Mouse (Mus musculus): ENCODE measurements around the gene Rapgef5.

Gene Rapgef5

DNA sequence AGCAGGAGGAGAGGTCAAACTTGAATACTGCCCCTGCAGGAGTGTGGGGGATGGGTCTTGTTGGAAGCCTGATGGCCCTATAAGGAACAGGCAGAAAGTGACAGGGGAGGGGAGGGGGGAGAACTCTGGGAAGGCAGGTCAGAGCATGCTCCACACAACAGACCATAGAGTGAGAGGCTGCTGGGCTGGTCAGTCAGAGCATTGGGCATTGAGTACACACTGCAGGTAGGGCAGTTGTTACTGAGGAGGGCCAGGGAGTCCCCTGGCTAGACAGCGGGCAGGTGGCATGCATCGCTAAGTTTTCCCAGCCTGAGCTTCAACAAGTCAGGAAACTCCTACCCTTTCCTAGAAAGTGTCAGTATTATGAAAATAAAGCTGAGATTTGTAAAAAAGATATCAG is 106.7 kb downstream of the Rapgef5 start:
- DNase-seq, result no peak

DNA sequence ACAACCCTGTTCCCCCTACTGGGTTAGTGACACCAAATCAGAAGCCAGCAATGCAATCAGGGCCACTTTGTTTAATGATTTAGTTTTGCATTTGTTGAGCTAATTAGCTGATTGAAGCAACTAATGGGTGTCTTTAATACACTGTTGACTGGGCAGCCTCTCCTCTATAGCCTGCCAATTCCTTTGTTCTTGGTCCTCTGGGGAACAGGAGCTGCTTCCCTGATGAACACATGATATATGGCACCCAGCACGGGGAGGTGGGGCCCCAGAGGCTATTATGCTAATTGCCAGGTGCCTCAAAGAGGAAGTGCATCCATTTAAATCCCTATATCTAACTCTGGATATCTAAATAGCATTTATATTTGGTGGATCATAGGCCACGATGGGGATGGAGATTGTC is 111.0 kb downstream of the Rapgef5 start:
- DNase-seq, result no peak

DNA sequence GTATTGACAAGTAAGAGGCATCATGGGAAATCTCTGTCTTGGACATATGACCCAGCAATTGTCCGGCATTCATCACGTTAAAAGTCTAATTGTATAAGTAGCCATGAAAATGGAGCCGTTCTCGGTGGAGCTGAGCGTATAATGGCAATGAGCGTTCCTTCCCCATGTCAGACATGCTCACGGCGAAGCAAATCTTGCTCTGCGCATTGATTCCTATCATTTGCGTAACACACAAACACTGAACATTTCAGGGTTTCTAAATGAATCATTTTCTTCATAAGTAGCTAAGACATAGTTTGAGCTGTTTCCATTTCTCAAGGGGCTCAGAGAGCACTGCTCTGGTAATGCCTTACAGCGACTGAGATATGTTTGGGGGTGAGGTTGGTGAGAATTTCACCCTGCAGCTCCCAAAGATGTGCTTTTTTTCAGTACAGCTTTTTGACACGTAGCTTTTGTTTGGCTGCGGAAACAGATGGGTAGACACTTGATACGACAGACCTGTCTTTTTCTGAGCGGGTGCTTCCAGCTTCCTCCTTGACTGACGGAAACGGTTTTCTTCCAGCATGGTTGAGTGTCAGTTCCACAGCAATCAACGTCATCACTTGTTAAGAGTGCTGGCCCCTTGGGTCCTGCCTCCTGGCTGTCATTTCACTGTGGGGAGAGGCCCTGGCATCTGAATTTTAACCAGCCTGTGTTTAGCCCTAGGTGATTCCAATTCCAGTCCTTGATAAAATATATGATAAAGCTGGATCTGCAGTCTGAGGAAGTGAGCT is 112.2 kb downstream of the Rapgef5 start:
- DNase-seq, result no peak

DNA sequence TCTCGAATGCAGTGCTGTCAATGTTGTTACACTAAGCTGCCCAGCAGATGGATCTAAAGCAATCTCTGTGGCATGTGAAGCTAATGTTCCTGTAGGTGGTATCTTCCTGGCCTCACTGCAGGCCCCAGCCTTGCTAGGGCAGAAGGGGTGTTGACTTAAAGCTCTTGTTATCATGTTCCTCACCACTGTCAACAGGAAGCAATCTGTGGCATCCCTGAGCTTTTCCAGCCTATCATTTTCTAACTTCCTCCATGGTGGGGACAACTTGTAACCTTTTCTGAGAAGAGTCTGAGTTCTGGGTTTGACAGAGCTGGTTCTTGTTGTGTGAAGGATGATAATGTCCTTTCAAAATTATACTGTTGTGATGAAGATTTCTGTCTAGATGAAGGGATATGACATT is 115.9 kb downstream of the Rapgef5 start:
- no peak for DNase-seq

DNA sequence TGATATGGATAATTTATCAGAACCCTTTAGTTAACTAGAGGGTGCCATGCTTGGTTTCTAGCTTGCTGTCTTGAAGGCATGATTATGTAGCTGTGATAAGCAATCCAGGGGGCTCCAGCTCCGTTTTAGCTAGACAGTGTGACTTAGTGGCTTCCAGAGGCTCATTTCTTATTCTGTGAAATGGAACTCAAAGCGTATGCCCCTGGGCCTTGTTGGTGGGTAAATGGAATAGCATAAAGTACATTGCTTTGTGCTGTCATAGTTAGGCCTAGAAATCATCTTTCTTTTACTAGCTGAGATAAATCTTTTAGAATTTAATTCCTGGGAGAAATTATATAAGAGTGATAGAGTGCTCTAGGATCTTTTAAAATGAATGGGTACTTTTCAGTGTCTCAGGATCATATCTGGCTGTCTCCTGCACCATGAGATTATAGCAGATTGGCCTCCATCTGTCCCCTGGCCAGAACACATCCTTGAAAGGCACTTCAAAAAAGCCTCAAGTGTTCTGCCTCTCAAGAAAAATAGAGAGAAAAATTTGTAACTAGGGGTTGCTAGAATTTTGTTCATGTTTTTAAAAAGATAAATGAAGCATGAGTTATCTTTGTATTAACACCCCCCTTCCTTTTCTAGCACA is 120.0 kb downstream of the Rapgef5 start:
- DNase-seq, result no peak

DNA sequence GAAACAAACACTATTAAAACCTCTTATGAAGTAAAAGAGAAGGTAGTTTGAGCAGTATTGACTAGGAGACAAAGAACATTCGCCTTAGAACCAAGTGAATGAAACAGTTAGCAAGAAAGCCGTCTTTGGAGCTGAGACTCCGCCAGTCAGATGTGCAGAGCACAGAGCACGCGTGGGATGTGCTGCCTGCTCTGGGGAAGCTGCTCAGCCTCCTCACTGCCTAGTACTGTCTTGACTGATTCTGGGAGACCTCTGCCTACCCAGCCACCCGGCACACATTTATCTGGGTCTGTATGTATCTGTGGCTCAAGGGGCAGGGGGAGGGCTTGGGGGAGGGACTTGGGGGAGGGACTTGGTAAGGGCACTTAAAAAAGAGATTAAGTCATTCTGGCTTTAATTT is 120.7 kb downstream of the Rapgef5 start:
- no peak for DNase-seq

DNA sequence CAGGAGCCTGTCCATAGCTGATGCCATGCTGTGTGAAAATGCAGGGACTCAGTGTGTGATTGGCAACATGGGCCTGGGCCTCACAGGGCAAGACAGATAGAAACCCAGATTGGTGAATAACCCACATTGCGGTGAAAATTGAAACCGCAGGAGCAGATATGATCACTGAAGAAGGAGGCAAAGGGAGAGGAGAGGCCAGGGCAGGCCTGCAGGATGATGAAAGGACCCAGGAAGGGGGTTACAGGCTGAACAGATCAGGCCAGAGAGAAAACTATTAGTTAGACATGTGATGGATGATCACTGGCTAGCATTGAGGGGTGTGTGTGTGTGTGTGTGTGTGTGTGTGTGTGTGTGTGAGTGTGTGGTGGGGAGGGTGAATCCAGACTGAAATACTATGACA is 122.6 kb downstream of the Rapgef5 start:
- DNase-seq, result no peak

DNA sequence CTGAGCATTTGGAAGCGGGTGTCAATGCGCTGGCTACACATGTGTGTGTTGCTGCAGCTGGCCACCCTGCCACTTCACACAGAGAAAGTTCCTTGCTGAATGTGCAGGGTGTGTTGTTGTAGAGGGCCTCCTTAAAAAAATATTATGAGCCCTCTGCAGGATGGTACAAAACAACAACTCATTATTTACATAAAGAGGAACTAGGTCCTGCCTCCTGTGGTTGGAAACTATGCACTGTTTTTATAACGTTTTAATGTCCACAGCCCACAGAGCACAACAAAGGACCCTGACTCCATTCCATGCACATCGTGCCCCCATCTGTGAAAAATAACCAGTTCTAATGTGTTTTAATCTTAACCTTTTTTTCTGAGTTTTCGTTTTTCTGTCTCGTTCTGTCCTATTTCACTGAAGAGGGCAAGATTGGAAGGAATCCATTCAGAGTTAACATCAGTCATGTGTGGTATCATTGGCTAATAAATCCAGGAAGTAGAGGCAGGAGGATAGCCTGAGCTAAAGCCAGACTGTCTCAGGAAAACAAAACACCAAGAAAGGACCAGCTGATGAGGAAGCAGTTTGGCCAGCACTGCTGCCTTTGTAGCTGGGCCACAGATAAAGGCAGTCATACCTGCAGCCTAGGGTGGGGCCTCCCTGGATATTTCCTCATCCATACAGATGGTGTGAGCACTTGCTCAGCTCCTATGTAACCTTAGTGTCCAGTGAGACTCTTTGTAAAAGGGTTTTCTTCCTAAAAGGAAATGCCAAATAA is 123.3 kb downstream of the Rapgef5 start:
- no peak for DNase-seq

DNA sequence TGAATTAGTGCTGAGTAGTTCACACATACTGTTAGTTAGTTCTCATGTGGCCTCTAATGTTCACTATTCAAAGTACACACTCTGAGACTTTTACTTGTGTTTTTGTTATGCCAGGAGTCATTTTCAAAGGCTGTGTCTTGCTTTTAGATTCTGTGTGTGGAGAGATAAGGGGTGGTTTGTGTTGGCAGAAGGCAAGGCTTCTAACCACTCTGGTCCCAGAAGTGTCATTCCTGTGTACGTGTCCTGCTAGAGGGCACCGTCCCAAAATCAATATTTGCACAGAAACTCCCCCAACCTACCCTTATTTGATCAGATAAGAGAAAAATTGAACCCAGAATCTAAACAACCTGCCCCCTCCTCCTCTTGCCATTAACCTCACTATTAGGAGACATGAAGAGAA is 126.2 kb downstream of the Rapgef5 start:
- no peak for DNase-seq

DNA sequence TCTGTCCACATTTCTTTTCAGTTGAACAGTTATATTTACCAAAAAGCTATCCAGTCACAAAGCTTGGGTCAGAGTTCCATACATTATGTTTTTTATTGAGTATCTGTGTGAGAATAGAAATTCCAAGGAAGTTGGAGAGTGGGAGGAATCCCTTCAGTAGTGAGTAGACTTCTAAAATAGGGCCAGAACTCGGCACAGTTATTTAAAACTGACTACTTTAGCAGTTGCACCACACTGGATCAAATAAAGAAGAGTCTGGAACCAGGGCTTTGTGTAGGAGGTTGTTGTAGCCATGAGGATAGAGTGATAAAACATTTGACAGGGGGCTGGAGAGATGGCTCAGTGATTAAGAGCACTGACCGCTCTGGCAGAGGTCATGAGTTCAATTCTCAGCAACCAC is 129.5 kb downstream of the Rapgef5 start:
- DNase-seq, result no peak

DNA sequence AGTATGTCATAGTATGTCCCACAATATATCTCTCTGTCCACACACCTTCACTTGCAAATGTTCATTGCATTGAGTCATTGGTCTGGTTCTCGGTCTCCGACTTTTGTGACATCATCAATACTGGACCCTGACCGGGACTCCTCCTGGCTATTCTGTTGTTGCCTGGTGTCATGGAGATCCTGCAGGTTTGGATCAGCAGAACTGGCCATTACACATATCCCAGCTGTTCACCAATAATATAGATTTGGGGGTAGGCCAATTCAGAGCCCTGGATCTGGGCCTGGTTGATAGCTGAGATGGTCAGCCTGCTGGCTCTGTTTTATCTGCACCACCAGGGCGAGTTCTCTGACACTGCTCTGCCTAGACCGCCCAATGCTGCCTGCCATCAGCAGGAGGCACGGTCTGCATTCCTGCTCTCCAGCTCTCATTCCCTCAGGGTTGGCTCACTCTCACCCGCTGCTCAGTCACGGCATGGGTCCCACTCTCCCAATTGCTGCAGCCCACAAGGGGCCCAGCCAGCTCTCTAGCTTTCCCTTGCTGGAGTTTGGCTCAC is 137.7 kb downstream of the Rapgef5 start:
- DNase-seq, result no peak

DNA sequence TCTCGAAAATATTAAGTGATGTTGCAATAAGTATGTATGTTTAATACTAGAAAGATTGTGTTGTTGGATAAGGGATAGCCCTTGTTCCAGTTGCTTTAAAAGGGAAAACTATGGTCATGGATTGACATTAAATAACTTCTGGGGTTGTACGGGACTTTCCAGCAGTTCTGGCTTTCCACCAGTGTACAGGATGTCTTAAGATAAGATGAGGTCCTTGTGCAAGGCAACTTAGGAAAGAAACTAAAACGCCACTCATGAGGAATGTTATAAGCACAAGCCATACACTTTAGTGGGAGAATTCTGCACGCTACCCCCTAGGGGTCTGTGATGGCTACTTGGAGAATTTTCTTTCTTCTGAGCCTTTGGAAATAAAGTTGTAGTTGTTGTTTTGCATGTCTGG is 140.7 kb downstream of the Rapgef5 start:
- no peak for DNase-seq

DNA sequence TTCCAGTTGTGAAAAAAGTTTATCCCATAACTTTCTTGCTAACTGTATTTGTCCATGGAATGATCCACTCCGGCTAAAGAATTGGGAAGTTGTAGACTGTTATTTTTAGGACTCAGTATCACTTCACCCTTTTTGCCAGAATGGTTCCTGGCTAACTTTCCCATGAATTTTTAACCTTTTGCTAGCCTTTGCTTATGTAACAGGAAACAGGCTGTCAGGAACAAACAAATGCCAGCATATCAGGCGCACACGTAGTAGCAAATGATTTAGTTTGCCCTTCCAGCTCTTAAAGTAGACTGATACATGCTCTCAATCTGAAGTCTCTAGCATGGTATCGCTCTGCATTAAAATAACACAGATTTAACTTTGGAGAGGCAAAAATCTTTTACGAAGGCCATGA is 141.5 kb downstream of the Rapgef5 start:
- no peak for DNase-seq

DNA sequence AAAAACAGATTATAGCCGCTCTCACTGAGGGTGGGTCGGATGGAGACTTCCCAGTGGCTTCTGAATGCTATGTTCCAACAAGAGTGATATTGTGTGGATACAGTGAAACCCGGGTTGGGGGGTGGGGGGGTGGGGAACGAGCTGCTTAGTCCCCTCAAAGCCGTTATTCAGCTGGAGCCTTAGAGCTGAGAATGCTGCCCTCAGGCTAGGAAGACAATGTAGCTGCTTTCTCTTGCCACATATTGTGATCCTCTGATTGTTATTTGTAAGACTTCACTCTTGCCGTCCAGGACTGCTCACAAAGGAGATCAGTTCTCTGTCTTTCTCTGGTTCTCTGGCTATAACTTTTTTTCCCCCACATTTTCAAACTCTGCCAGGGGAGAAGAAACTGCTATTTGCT is 142.5 kb downstream of the Rapgef5 start:
- no peak for DNase-seq

DNA sequence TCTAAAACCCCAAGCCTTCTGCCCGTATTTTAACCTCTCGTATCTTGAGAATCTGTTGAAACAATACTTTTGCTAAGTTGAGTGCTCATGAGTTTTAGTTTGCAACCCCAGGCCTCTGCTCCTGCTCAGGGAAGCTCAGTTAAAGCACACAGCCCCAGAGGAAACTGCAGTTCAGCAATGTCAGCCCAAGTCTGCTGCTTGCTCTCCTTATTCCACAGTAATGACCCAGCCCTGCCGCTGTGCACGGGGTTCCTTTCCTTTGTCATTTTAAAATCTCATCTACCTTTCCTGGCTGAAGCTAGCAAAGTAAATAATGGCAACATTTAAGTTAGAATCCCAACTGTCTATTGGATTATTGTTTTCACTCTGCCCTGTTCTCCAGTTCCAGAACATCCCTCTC is 144.1 kb downstream of the Rapgef5 start:
- DNase-seq, result no peak

DNA sequence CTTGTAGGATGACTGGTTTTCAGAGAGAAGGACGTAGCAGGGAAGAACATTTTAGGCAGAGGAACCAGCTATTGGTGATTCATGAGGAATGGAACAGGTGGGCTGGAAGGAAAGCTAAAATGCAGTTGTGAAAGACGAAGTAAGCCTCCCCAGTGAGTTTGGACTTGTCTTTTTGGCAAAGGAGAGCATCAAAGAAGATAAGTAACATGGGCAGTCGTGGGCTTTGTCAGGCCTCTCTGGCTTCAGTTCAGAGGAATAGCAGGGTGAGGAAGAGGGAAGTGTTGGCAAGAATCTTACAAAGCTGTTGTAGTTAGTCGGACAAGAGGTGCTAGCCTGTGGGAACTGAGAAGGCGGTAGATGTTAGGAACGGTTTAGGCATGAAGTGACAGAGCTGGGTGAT is 145.6 kb downstream of the Rapgef5 start:
- no peak for DNase-seq

DNA sequence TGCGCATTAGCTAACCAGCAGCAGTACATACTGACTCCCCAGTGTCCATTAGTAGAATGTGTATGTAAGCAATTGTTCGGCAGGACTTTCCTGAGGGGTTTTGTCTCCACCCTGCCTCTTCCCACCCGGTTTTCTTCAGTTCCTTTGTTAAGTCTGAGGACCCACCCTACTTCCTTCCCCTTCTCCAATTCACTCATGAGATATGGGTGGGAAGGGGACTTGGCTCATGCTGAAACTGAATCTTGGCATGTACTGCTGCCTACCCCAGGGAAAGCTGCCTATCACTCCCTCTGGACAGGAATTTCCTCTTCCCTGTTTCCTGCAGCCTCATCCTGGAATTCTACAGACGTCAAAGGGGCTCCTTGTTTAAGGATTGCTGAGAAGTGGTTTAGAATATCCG is 147.4 kb downstream of the Rapgef5 start:
- no peak for DNase-seq

DNA sequence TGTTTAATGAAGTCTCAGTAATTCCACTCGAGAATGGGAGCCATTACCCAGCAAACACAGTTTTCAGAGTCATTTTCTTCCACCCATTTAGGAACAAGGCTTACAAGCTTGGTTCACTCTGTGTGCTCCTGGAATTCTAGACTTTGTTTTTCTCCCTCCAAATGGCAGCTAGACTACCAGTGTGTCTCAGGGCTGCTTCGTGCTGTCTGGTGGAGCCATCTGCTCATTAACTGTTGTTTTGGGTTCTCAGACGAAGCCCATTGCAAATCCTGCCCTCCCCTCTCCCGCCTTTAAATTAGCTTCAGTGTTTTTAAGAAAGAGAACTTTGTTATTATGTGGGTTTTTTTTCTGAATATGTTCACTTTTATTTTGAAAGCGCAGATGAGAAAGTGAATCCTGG is 148.4 kb downstream of the Rapgef5 start:
- DNase-seq, result no peak

DNA sequence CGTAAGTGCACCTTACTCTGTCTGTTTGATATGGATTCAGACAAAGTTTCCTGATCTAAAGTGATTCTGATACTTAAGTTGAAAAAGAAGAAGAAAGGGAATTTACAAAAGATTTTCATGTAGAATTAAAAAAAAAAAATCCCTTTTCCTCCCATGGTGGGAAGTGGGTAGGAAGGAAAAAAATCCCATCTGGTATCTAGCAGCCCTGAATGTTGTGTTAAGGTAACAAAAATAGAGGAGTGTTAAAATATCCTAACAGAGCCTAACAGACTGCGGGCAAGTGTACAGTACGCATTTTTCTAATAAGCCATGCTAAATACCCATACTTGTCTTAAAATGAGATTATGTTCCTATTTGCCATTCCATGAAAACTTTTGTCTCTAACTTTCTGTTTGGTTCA is 150.1 kb downstream of the Rapgef5 start:
- no peak for DNase-seq

DNA sequence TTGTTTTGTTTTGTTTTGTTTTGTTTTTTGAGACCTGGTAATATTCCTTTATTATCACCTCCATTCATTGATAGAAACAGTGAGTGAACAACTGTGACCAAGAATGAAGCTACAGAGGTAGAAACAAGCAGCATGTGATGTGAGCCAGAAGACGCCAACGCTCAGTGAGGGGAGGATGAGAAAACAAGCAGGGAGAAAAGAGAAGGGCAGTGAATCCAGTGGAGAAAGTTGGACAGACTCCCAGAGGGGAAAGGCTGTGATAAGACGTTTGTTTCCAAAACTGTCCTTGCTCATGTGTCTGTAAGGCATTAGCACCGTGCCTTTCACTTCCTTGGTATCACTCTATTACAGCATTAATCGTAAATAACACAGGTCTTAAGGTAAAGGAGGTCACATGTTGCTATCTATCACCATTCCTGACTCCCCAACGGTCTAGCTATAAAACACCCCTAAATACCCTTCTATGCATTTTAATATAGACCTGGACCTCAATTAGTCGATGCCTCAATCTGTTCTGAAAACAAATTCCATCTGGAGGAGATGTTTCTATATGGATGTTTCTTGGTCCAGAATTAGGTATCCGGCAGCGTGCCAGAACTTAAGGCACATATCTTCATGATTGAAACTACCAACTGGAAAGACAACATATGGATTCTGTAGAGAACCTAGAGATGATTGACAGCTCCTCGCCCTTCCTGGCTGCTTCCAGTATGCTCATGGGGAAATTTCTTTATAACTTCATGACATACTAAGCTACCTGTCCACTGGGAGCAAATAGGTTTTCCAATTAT is 153.5 kb downstream of the Rapgef5 start:
- DNase-seq, result no peak

DNA sequence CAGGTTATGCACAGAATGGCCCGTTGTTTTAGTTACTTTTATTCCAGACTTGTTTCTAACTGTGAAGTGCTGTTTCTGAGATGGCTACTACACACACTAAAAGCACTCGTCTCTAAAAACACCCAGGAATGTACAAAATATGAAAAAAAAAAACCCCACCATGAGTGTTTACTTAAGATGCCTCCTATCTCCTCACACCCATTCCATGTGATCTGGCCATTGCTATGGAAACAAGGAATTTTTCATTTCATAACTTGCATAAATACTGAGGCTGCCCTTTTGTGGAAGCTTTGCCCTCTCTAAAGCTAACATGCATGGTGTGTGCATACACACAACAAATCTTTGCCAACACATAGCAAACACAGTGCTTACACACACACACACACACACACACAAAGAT is 156.9 kb downstream of the Rapgef5 start:
- no peak for DNase-seq

DNA sequence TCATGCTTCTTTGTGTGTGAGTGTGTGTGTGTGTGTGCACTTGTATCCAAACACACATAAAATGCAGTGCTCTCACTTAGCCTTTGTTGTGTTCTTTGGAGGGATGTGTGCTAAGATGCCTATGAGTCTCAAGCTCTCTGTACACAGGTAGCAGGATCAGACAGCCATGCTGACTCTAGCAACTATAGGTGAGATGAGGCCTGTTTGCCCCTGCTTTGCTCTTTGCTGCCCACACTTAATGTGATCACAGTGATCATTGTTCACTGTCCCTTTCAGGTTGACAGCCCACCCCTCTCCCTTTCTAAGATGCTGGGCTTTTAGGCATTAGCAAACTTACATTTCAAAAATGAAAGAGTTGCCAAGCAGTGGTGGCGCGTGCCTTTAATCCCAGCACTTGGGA is 158.2 kb downstream of the Rapgef5 start:
- no peak for DNase-seq

DNA sequence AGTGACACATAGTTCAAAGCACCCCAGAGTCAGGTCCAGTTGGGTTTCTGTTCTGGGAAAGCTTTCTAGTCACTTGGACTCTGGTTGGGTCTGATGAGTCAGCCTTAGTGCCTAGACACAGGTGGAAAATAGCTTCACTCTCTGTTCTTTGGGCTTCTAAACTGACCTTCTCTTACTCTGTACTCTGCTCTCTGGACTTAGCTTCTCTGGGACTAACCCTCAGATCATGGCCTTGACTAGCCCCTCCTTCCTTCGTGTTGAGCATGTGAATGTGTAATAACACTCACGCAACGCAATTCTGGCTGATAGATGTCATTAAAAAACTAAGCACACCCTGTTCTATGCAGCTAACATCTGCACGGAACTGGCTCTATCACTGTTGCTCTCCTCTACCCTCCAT is 160.0 kb downstream of the Rapgef5 start:
- DNase-seq, result no peak

Data from cerebellum, adult 11-12 months (tissue).